Mouse (Mus musculus) splenic B cell, adult 2 months (primary cell): ENCODE measurements around the gene Asgr1.

ENCODE experiments used
- DNase-seq: peaks from one replicate; pipeline ENCODE4 v3.0.0-alpha.2; 2011; ENCODE audit warnings: low read depth, low spot score
- H3K27me3 ChIP-seq: 2 replicates; pipeline ENCODE4 v1.6.1; 2012; ENCODE audit warnings: mild to moderate bottlenecking, low read length, moderate library complexity, mixed read lengths; ENCODE audit not compliant: control insufficient read depth, poor library complexity, insufficient read depth, severe bottlenecking
- H3K36me3 ChIP-seq: 2 replicates; pipeline ENCODE4 v1.6.1; 2012; ENCODE audit warnings: mild to moderate bottlenecking, low read length, moderate library complexity, mixed read lengths; ENCODE audit not compliant: control insufficient read depth, poor library complexity, insufficient read depth, severe bottlenecking

Gene Asgr1

DNA sequence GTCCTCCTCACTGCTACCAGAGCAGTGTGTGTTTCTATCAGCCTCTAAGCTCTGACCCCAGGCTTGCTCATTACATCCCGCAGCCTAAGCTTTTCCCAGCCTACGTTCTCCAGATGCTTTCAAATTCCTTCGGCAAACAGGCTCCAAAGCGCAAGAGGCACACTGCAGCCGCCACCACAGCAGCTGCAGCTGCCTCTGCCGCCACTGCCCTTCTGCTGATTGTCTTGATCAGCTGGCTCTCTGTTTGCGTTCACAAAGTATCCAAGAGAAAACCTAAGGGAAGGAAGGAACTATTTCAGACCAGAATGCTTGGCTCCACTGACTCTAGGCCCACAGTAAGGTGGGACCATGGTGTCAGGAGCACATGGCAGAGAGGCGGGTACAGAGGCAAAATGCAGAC, 53.2 kb downstream of the Asgr1 start:
- no peaks in the 10 kb centered on the region for H3K27me3 ChIP-seq

More for the DNA sequence above, 53.2 kb downstream of the Asgr1 start:
- no peaks in the 10 kb centered on the region for H3K36me3 ChIP-seq
- no peak for DNase-seq
